Mouse (Mus musculus) ovary, adult 18-20 months (tissue): ENCODE data around the gene Ces2e.
A peak's percentile ranks its signal among the peaks of the same experiment; 100 is the strongest.
"Not testable (repeated sequence)": the region's sequence is repeated elsewhere in the genome, so short reads cannot be mapped to it uniquely, and the experiment has no call there.

ENCODE experiments used
- DNase-seq: peaks from one replicate; pipeline ENCODE4 v3.0.0; 2022; ENCODE audit warnings: low spot score, mixed read lengths

The Ces2e gene

GRCm38 (mm10) chr8:104925972-104926596 is at the start of gene Ces2e:
Ces2e (plus strand) TSS chr8:104926260.
- no peak for DNase-seq

GRCm38 (mm10) chr8:104886223-104886926 is 39.7 kb upstream of the Ces2e start:
- DNase-seq: not testable (repeated sequence)

GRCm38 (mm10) chr8:104901746-104902145 is 24.3 kb upstream of the Ces2e start:
- DNase-seq: no peak

- no peak for DNase-seq
Observed at GRCm38 (mm10) chr8:104907111-104907510, 18.9 kb upstream of the Ces2e start.

- peak; percentile 27 for DNase-seq
Observed at GRCm38 (mm10) chr8:104909021-104909420, 17.0 kb upstream of the Ces2e start.

- not testable (repeated sequence) for DNase-seq
Observed at GRCm38 (mm10) chr8:104909651-104910050, 16.4 kb upstream of the Ces2e start.

GRCm38 (mm10) chr8:104927301-104927700 is 1.2 kb downstream of the Ces2e start:
- DNase-seq: no peak

- no peak for DNase-seq
Observed at GRCm38 (mm10) chr8:104944665-104945064, 18.6 kb downstream of the Ces2e start.

GRCm38 (mm10) chr8:104947056-104947455 is 21.0 kb downstream of the Ces2e start, which contains the start of gene Ces2f:
Ces2f (plus strand) TSS chr8:104947356.
- DNase-seq: no peak

GRCm38 (mm10) chr8:104949031-104949430 is 23.0 kb downstream of the Ces2e start:
- no peak for DNase-seq

- peak; percentile 40 for DNase-seq
Observed at GRCm38 (mm10) chr8:104961537-104961961, 35.5 kb downstream of the Ces2e start, which contains the start of gene Ces2g. Ces2g (plus strand) TSS chr8:104961718.

GRCm38 (mm10) chr8:104962229-104962901 is 36.3 kb downstream of the Ces2e start:
- DNase-seq: no peak

GRCm38 (mm10) chr8:104963375-104963894 is 37.4 kb downstream of the Ces2e start:
- DNase-seq: no peak

- no peak for DNase-seq
Observed at GRCm38 (mm10) chr8:104984126-104984525, 58.1 kb downstream of the Ces2e start.
